Mouse (Mus musculus) cerebellum, adult 11-12 months (tissue): ENCODE results near the gene Ikbip.
A peak's percentile ranks its signal among the peaks of the same experiment; 100 is the strongest.

Experiments used
- DNase-seq: peaks from one replicate; pipeline ENCODE4 v3.0.0; 2022

Ikbip gene

GRCm38 (mm10) chr10:91123281-91123827, 40.6 kb downstream of the Ikbip start:
- no peak for DNase-seq

- DNase-seq = peak; percentile 99
These were observed 41.4 kb downstream of the Ikbip start, which contains the start of gene Slc25a3 for GRCm38 (mm10) chr10:91123828-91124822. TSS of gene Slc25a3 (minus strand) at chr10:91124059.

- DNase-seq = no peak
These were observed 44.0 kb downstream of the Ikbip start for GRCm38 (mm10) chr10:91126618-91127355.

DNA sequence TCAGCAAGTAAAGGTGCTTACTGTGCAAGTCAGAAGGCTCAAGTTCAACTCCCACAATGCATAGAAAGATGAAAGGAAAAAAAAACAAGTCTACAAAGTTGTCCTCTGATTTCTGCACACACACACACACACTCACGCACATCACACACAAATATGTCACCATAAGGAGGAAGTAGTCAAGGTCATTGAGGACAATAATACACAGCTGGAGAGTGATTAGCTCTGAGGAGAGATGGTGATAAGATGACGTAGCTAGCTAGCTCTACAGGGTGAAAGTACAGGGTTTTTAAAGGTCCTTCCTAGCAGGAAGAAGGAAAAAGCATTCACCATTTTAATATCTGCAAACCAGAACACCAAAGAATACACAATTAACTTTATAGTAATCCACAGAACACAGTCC, 44.7 kb downstream of the Ikbip start:
- no peak for DNase-seq

DNA sequence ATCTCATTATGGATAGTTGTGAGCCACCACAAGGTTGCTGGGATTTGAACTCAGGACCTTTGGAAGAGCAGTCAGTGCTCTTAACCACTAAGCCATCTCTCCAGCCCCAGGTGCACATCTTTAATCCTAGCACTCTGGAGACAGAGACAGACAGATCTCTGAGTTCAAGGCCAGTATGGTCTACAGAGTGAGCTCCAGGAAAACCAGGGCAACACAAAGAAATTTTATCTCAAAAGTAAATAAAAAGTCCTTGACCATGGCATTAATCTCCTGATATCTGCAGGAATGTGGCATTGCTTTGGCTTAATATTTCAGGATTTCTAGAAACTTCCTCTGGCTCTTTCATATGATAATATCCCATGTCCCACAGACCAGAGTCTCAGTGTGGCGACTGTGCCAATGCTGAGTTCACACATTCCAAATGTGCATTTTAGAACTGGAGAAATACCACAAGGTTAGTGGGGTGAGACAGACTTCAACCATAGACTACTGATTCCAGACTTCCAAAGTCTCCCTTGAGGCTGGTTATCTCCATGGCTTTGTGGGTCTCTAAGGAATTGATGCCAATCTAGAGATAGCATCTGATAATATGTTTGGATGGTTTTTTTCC, 45.9 kb downstream of the Ikbip start:
- no peak for DNase-seq

DNA sequence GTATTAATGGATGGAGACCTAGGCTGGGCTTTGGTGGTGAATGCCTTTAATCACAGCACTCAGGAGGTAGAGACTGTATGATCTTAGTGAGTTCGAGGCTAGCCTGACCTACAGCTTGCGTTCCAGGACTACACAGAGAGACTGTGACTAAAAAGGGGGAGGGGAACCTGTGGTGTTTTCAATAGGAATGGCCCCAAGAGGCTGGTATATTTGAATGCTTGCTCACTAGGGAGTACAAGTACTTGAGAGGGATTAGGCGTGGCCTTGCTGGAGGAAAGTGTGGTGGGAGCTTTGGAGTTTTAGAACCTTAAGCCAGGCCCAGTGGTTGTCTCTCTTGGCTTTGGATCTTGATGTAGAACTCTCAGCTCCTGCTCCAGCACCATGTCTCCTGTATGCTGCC, 48.1 kb downstream of the Ikbip start:
- DNase-seq = no peak

GRCm38 (mm10) chr10:91131565-91131964, 48.8 kb downstream of the Ikbip start:
- no peak for DNase-seq

- no peak for DNase-seq
These were observed 52.7 kb downstream of the Ikbip start for GRCm38 (mm10) chr10:91135302-91135972.

GRCm38 (mm10) chr10:91137400-91137799, 54.7 kb downstream of the Ikbip start:
- DNase-seq = no peak

GRCm38 (mm10) chr10:91138317-91138716, 55.6 kb downstream of the Ikbip start:
- no peak for DNase-seq

- DNase-seq = no peak
These were observed 56.5 kb downstream of the Ikbip start for GRCm38 (mm10) chr10:91139148-91139766.

- DNase-seq = no peak
These were observed 58.8 kb downstream of the Ikbip start for GRCm38 (mm10) chr10:91141564-91141963.

- no peak for DNase-seq
These were observed 60.0 kb downstream of the Ikbip start for GRCm38 (mm10) chr10:91142654-91143191.

DNA sequence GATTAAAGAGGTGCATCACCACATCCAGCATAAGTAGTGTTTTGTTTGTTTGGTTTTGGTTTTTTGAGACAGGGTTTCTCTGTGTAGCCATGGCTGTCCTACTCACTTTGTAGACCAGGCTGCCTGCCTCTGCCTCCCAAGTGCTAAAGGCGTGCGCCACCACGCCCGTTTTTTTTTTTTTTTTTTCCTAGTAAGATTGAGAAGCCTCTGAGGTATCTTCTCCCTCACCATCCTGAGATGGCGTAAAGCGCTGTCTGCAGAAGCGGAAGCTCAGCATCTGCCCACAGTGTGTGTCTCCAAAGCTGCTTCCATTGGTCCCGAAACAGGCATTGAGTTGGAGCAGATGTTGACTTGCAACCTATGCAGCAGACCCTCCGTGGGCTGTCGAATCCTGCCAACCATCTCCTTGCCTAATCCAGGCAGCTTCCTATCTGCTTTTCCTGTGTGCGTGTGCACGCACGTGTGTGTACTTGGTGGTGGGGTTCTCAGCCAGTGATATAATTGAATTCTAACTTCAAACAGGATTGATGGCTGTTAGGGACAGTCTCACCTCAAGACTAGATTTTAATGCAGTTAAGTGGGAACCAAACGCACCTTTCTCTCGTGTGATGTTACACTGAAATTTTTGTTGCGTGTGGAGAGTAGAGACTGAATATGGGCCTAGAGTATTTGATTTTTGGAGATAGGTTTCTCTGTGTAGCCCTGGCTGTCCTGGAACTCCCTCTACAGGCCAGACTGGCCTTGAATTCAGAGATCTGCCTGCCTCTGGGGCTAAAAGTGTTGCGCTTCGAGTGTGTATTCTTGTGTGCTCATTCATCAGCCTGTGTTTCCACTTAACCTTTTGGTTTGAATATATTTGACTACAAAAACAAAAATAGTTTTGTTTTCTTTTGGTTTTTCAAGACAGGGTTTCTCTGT, 60.8 kb downstream of the Ikbip start:
- no peak for DNase-seq

DNA sequence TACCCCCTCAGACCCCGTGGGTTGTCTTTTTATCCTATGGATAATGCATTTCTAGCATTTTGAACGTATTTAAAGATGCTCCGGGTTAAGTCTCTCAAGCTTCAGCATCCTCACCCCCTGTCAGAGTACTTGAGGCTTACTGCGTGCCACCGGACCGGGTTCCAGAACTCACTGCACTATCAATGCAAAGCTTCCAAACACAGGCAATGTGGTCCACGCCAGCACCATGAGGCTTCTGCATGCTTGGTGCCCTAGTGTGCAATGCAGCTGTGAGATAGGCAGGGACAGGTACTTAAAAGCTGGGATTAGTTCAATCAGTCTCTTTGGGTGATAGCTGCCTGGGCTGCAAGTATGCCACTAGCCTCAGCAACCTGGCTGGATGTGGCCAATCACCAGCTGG, 62.7 kb downstream of the Ikbip start:
- DNase-seq = no peak
